Mouse (Mus musculus) testis, adult 2 months (tissue): ENCODE results near the gene Gm13090.
A peak's percentile ranks its signal among the peaks of the same experiment; 100 is the strongest.

Source experiments
- CTCF ChIP-seq: fragments of 200-500 bp; IDR thresholded peaks from 2 replicates; pipeline ENCODE4 v1.5.1; 2012; ENCODE audit warnings: low read depth, mild to moderate bottlenecking, inconsistent platforms, low read length, moderate library complexity; ENCODE audit not compliant: control insufficient read depth, insufficient read depth, insufficient replicate concordance
- POLR2A ChIP-seq: fragments of 200-500 bp; IDR thresholded peaks from 2 replicates; pipeline ENCODE4 v1.6.1; 2012; ENCODE audit warnings: low read depth, mild to moderate bottlenecking, inconsistent platforms, low read length, moderate library complexity; ENCODE audit not compliant: control insufficient read depth

DNA sequence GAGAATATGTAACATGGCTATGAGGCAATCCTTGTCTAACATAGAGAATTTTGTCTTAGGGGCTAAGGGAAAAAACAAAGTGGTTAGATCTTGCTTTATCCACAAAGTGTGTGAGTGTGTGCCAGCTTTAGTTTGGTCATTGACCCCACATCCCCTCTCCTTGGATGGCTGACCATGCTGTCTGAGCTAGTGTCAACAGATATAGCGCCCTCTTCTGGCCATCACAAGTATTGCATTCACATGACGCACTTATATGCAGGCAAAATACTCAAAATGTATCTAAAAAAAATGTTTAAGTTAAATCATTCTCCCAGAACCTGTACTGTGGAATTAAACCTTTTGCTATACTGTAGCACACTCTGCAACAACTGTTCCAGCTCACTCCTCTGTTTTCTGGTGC, 5.8 kb downstream of the Gm13090 start:
- peak; percentile 51; the same call in 1 of the 2 replicates for TF ChIP-seq CTCF
- TF ChIP-seq POLR2A: no peak
